Mouse (Mus musculus) MEL (cell line): ENCODE measurements around the gene Zmiz1. TPM values are rescaled to one million over a fixed set of nuclear protein-coding genes. Genes with fewer than 3 reads are reported as not detected.

ENCODE experiments used
- DNase-seq: peaks from one replicate; pipeline ENCODE4 v3.0.0; 2011; ENCODE audit warnings: low read depth, low spot score
- H3K27ac ChIP-seq: 2 replicates; pipeline ENCODE4 v1.5.1; 2012; ENCODE audit warnings: low read depth, mild to moderate bottlenecking, control low read depth, low read length, moderate library complexity; ENCODE audit not compliant: control insufficient read depth
- H3K27me3 ChIP-seq, 2 experiments: fragments of 150-350 bp in 1 of 2; sonication (generic) in 1 of 2; 2 replicates each; pipeline ENCODE4 v1.6.1; 2012; ENCODE audit warnings: low read length in 2 of 2, mild to moderate bottlenecking in 2 of 2, improper control_type of control experiment in 1 of 2, moderate library complexity in 1 of 2; ENCODE audit not compliant: insufficient read depth in 2 of 2, control insufficient read depth in 1 of 2
- H3K36me3 ChIP-seq, 2 experiments: 2 replicates each; pipeline ENCODE4 v1.6.1; 2012 to 2014; ENCODE audit warnings: low read length in 2 of 2, improper control_type of control experiment in 1 of 2, inconsistent platforms in 1 of 2, mild to moderate bottlenecking in 1 of 2; ENCODE audit not compliant: insufficient read depth in 2 of 2, control insufficient read depth in 1 of 2
- H3K4me1 ChIP-seq, 2 experiments: fragments of 150-350 bp in 1 of 2; sonication (generic) in 1 of 2; 2 replicates each; pipeline ENCODE4 v1.6.1; 2012; ENCODE audit warnings: low read length in 2 of 2, improper control_type of control experiment in 1 of 2, mild to moderate bottlenecking in 1 of 2; ENCODE audit not compliant: insufficient read depth in 2 of 2, control insufficient read depth in 1 of 2
- H3K4me3 ChIP-seq, 2 experiments: fragments of 150-350 bp in 1 of 2; sonication (generic) in 1 of 2; 2 replicates each; pipeline ENCODE4 v1.5.1; 2012; ENCODE audit warnings: low read depth in 2 of 2, low read length in 2 of 2, mild to moderate bottlenecking in 2 of 2, moderate library complexity in 2 of 2, control low read depth in 1 of 2, improper control_type of control experiment in 1 of 2; ENCODE audit not compliant: control insufficient read depth in 1 of 2, insufficient read depth in 1 of 2
- H3K79me2 ChIP-seq: 2 replicates; pipeline ENCODE4 v1.6.1; 2012; ENCODE audit warnings: mild to moderate bottlenecking, low read length, moderate library complexity; ENCODE audit not compliant: control insufficient read depth, poor library complexity, insufficient read depth
- H3K9ac ChIP-seq: 2 replicates; pipeline ENCODE4 v1.6.1; 2012; ENCODE audit warnings: low read depth, mild to moderate bottlenecking, control low read depth, low read length, moderate library complexity; ENCODE audit not compliant: control insufficient read depth, poor library complexity, severe bottlenecking
- H3K9me3 ChIP-seq: fragments of 150-350 bp; sonication (generic); replicated peaks from 2 replicates; pipeline ENCODE4 v1.6.1; 2012; ENCODE audit warnings: mild to moderate bottlenecking, low read length, improper control_type of control experiment, moderate library complexity; ENCODE audit not compliant: insufficient read depth
- BHLHE40 ChIP-seq: IDR thresholded peaks from 2 replicates; pipeline ENCODE4 v1.6.1; 2012; ENCODE audit warnings: low read depth, mild to moderate bottlenecking, inconsistent platforms, low read length, improper control_type of control experiment, borderline replicate concordance
- CHD1 ChIP-seq: IDR thresholded peaks from 2 replicates; pipeline ENCODE4 v1.6.1; 2012; ENCODE audit warnings: low read depth, mild to moderate bottlenecking, inconsistent platforms, low read length, improper control_type of control experiment
- CTCF ChIP-seq, 3 experiments: IDR thresholded peaks in 2 of 3; conservative IDR thresholded peaks in 1 of 3; 2 replicates each; pipeline ENCODE4 v1.5.1; 2011 to 2012; ENCODE audit warnings: low read length in 3 of 3, low read depth in 2 of 3, mild to moderate bottlenecking in 2 of 3, improper control_type of control experiment in 1 of 3, inconsistent platforms in 1 of 3, mixed read lengths in 1 of 3, moderate library complexity in 1 of 3; ENCODE audit not compliant: control insufficient read depth in 1 of 3, insufficient read depth in 1 of 3, poor library complexity in 1 of 3, severe bottlenecking in 1 of 3
- E2F4 ChIP-seq: IDR thresholded peaks from 2 replicates; pipeline ENCODE4 v1.6.1; 2011; ENCODE audit warnings: low read depth, low read length, improper control_type of control experiment, borderline replicate concordance
- EP300 ChIP-seq, 2 experiments: IDR thresholded peaks; 2 replicates each; pipeline ENCODE4 v1.6.1; 2011; ENCODE audit warnings: improper control_type of control experiment in 2 of 2, low read length in 2 of 2, low read depth in 1 of 2, mild to moderate bottlenecking in 1 of 2
- ETS1 ChIP-seq: IDR thresholded peaks from 2 replicates; pipeline ENCODE4 v1.6.1; 2012; ENCODE audit warnings: low read depth, mild to moderate bottlenecking, inconsistent platforms, low read length, improper control_type of control experiment, moderate library complexity
- GABPA ChIP-seq: IDR thresholded peaks from 2 replicates; pipeline ENCODE4 v1.6.1; 2012; ENCODE audit warnings: low read depth, mild to moderate bottlenecking, inconsistent platforms, low read length, improper control_type of control experiment, moderate library complexity
- GATA1 ChIP-seq: IDR thresholded peaks from 2 replicates; pipeline ENCODE4 v1.6.1; 2011; ENCODE audit warnings: low read depth, low read length, improper control_type of control experiment
- HCFC1 ChIP-seq: IDR thresholded peaks from 2 replicates; pipeline ENCODE4 v1.6.1; 2012; ENCODE audit warnings: low read depth, mild to moderate bottlenecking, inconsistent platforms, low read length, improper control_type of control experiment, moderate library complexity
- KAT2A ChIP-seq: conservative IDR thresholded peaks from 2 replicates; pipeline ENCODE4 v1.6.1; 2012; ENCODE audit warnings: low read depth, low read length, improper control_type of control experiment, inconsistent platforms
- MAX ChIP-seq: IDR thresholded peaks from 2 replicates; pipeline ENCODE4 v1.6.1; 2011; ENCODE audit warnings: low read length, improper control_type of control experiment
- POLR2A ChIP-seq, 2 experiments: IDR thresholded peaks; 2 replicates each; pipeline ENCODE4 v1.6.1; 2011 to 2012; ENCODE audit warnings: low read length in 2 of 2, mild to moderate bottlenecking in 2 of 2, control low read depth in 1 of 2, improper control_type of control experiment in 1 of 2, low read depth in 1 of 2, moderate library complexity in 1 of 2; ENCODE audit not compliant: control insufficient read depth in 1 of 2, insufficient read depth in 1 of 2, poor library complexity in 1 of 2
- POLR2AphosphoS2 ChIP-seq: IDR thresholded peaks from 2 replicates; pipeline ENCODE4 v1.6.1; 2011; ENCODE audit warnings: low read length, improper control_type of control experiment
- POLR2AphosphoS5 ChIP-seq: IDR thresholded peaks from 2 replicates; pipeline ENCODE4 v1.6.1; 2012; ENCODE audit warnings: low read depth, borderline replicate concordance, mild to moderate bottlenecking, inconsistent platforms, low read length, moderate library complexity, mixed read lengths
- RCOR1 ChIP-seq: IDR thresholded peaks from 2 replicates; pipeline ENCODE4 v1.6.1; 2012; ENCODE audit warnings: low read depth, mild to moderate bottlenecking, inconsistent platforms, low read length, improper control_type of control experiment
- SIN3A ChIP-seq: IDR thresholded peaks from 2 replicates; pipeline ENCODE4 v1.6.1; 2012; ENCODE audit warnings: low read length, improper control_type of control experiment, inconsistent platforms
- SMC3 ChIP-seq: IDR thresholded peaks from 2 replicates; pipeline ENCODE4 v1.6.1; 2011; ENCODE audit warnings: low read depth, low read length, improper control_type of control experiment
- TCF12 ChIP-seq: IDR thresholded peaks from 2 replicates; pipeline ENCODE4 v1.6.1; 2014; ENCODE audit warnings: low read depth, mild to moderate bottlenecking, inconsistent platforms, low read length, improper control_type of control experiment, moderate library complexity
- UBTF ChIP-seq: IDR thresholded peaks from 2 replicates; pipeline ENCODE4 v1.6.1; 2012; ENCODE audit warnings: low read depth, mild to moderate bottlenecking, inconsistent platforms, low read length, improper control_type of control experiment, moderate library complexity, borderline replicate concordance; ENCODE audit not compliant: insufficient read depth
- USF2 ChIP-seq, 2 experiments: IDR thresholded peaks; 2 replicates each; pipeline ENCODE4 v1.6.1; 2011 to 2012; ENCODE audit warnings: improper control_type of control experiment in 2 of 2, low read length in 2 of 2, borderline replicate concordance in 1 of 2, inconsistent platforms in 1 of 2, low read depth in 1 of 2, mild to moderate bottlenecking in 1 of 2; ENCODE audit not compliant: insufficient read depth in 1 of 2
- ZC3H11A ChIP-seq: IDR thresholded peaks from 2 replicates; pipeline ENCODE4 v1.6.1; 2012; ENCODE audit warnings: low read depth, mild to moderate bottlenecking, inconsistent platforms, low read length, improper control_type of control experiment
- ZKSCAN1 ChIP-seq: IDR thresholded peaks from 2 replicates; pipeline ENCODE4 v1.6.1; 2012; ENCODE audit warnings: low read depth, mild to moderate bottlenecking, inconsistent platforms, low read length, improper control_type of control experiment, moderate library complexity
- ZMIZ1 ChIP-seq: IDR thresholded peaks from 2 replicates; pipeline ENCODE4 v1.6.1; 2012; ENCODE audit warnings: low read depth, mild to moderate bottlenecking, inconsistent platforms, low read length, improper control_type of control experiment, moderate library complexity
- polyA plus RNA-seq, 2 experiments: library from polyadenylated mRNA; stranded (reverse) in 1 of 2; unstranded in 1 of 2; fragments of >175 nt in 1 of 2; fragments of >200 nt in 1 of 2; gene quantifications; 2 replicates each; pipeline versions ENCODE4 v1.2.1 to v1.2.4; 2012; ENCODE audit warnings: low replicate concordance in 2 of 2, low read depth in 1 of 2; ENCODE audit not compliant: insufficient read length in 2 of 2, insufficient read depth in 1 of 2, missing spikeins in 1 of 2
- total RNA-seq: library from RNA; depleted of rRNA; stranded (reverse); fragments of 300-350 nt; gene quantifications from 2 replicates; pipeline ENCODE4 v1.2.3, GENCODE M21; 2012

Zmiz1 gene
- total and polyA plus RNA-seq, 3 experiments, result 2.7 to 19.9 TPM; not detected in 1

- no peak overlapping the region for H3K27ac ChIP-seq
- H3K4me1 ChIP-seq, result no peaks in the 10 kb centered on the region
- H3K9me3 ChIP-seq, result no peaks in the 10 kb centered on the region
- H3K36me3 ChIP-seq, result no peaks in the 10 kb centered on the region
- no peak overlapping the region for H3K4me3 ChIP-seq
- no peak for TF ChIP-seq TCF12
- no peak for TF ChIP-seq SMC3
- TF ChIP-seq POLR2A (IDR thresholded peaks at IDR 0.05; ENCODE audit: control insufficient read depth in 1 of 2, insufficient read depth in 1 of 2, low read depth in 1 of 2, low read length in 2 of 2, poor library complexity in 1 of 2), result no peak
- no peak for TF ChIP-seq EP300 (IDR thresholded peaks at IDR 0.05; ENCODE audit: low read depth in 1 of 2, low read length in 2 of 2)
- TF ChIP-seq SIN3A, result no peak
- TF ChIP-seq RCOR1, result no peak
- TF ChIP-seq POLR2AphosphoS5, result no peak
- TF ChIP-seq ETS1, result no peak
- TF ChIP-seq ZC3H11A, result no peak
- TF ChIP-seq ZKSCAN1, result no peak
- TF ChIP-seq CHD1, result no peak
- no peak for TF ChIP-seq ZMIZ1
- no peak for TF ChIP-seq CTCF (IDR thresholded peaks at IDR 0.05 in 2 of 3, conservative IDR thresholded peaks at IDR 0.05 in 1 of 3; ENCODE audit: control insufficient read depth in 1 of 3, insufficient read depth in 1 of 3, low read depth in 2 of 3, low read length in 3 of 3, poor library complexity in 1 of 3, severe bottlenecking in 1 of 3)
- TF ChIP-seq GABPA, result no peak
- H3K9ac ChIP-seq, result no peak overlapping the region
- H3K27me3 ChIP-seq, result no peaks in the 10 kb centered on the region
- no peaks in the 10 kb centered on the region for H3K79me2 ChIP-seq
- DNase-seq, result no peak
Observed at GRCm38 (mm10) chr14:25613942-25614575, 155.1 kb downstream of the Zmiz1 start.

- no peaks in the 10 kb centered on the region for H3K9me3 ChIP-seq
- H3K36me3 ChIP-seq, result no peaks in the 10 kb centered on the region
- no peak for DNase-seq
- no peak for TF ChIP-seq POLR2AphosphoS2
- no peak for TF ChIP-seq UBTF
- no peak for TF ChIP-seq BHLHE40
- TF ChIP-seq USF2 (IDR thresholded peaks at IDR 0.05; ENCODE audit: borderline replicate concordance in 1 of 2, insufficient read depth in 1 of 2, low read depth in 1 of 2, low read length in 2 of 2), result no peak
- TF ChIP-seq MAX, result no peak
- no peak for TF ChIP-seq E2F4
- no peak for TF ChIP-seq HCFC1
- TF ChIP-seq KAT2A, result no peak
- no peak for TF ChIP-seq GATA1
- H3K27ac ChIP-seq, result no peak overlapping the region
- H3K9ac ChIP-seq, result no peak overlapping the region
- H3K4me3 ChIP-seq, result no peak overlapping the region
- no peaks in the 10 kb centered on the region for H3K27me3 ChIP-seq
- no peaks in the 10 kb centered on the region for H3K4me1 ChIP-seq
- H3K79me2 ChIP-seq, result no peaks in the 10 kb centered on the region
Observed at GRCm38 (mm10) chr14:25614684-25615083, 155.7 kb downstream of the Zmiz1 start.
